Comparison of ENCODE assay signal across 16 mouse cellular contexts in the genomic region with DNA sequence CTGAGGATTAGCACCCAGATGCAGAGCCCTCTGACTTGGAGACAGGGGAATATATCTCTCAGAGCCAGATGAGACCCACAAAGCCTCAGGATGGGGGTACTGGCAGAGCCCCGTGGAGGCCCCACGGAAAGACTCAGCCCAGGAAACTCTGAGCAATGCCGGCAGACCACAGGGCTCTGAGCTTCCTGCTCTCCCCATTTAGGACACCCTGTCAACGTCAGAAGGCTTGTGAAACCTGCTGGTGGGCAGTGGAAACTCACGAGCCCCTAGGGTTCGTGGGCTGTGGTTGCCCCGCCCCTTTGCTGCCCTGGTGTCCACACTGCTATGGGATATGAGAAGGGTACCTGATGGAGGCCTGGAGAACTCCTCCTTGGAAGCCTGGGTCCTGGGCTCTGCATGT. TPM values are rescaled to one million over a fixed set of nuclear protein-coding genes. Genes with fewer than 3 reads are reported as not detected.
DNase-seq lines count a peak whose midpoint lies in the region; ATAC-seq lines count a peak whose summit lies in the region.
"Had no signal": no experiment of that assay in that cellular context is flagged by ENCODE, and none has a peak within 500 bp of the region (broad histone marks: within the 10 kb centered on the region; RNA-seq: fewer than 3 reads in every experiment).

No protein-coding gene starts in this region.

- no peak for ATAC-seq in liver, embryonic 15.5 days (ENCODE audit: insufficient read depth)
- no peak for ATAC-seq in liver, embryonic 12.5 days
- peak; percentile 72 for ATAC-seq in inflammation-experienced regulatory T-cells, adult 6 months
- no peak for ATAC-seq in intestine, embryonic 15.5 days
- ATAC-seq in hindbrain, embryonic 13.5 days (ENCODE audit: low FRiP score) = no peak
- ATAC-seq: intestine, postnatal 0 days; Patski had no signal

- H3K27me3 ChIP-seq in liver, embryonic 15.5 days = no peaks in the 10 kb centered on the region
- peaks cover 38% of the 10 kb centered on the region; the same call in 1 of the 2 replicates for H3K27me3 ChIP-seq in liver, embryonic 12.5 days (replicated peaks)
- H3K27me3 ChIP-seq in intestine, embryonic 15.5 days (replicated peaks) = no peaks in the 10 kb centered on the region
- no peaks in the 10 kb centered on the region for H3K27me3 ChIP-seq in hindbrain, embryonic 13.5 days
- H3K27me3 ChIP-seq: embryonic facial prominence, embryonic 12.5 days; Patski had no signal

- peak overlapping the region; percentile 10; the same call in 1 of the 2 replicates for H3K4me2 ChIP-seq in liver, embryonic 15.5 days
- no peak overlapping the region for H3K4me2 ChIP-seq in liver, embryonic 12.5 days
- H3K4me2 ChIP-seq in intestine, embryonic 15.5 days (replicated peaks) = no peak overlapping the region
- no peak overlapping the region for H3K4me2 ChIP-seq in hindbrain, embryonic 13.5 days
- H3K4me2 ChIP-seq: embryonic facial prominence, embryonic 12.5 days had no signal

- H3K4me1 ChIP-seq in liver, embryonic 15.5 days (replicated peaks) = peaks cover 19% of the 10 kb centered on the region
- H3K4me1 ChIP-seq in liver, embryonic 12.5 days = peaks cover 12% of the 10 kb centered on the region; the same call in 1 of the 2 replicates
- H3K4me1 ChIP-seq in intestine, embryonic 15.5 days (replicated peaks) = peaks cover 17% of the 10 kb centered on the region
- H3K4me1 ChIP-seq in hindbrain, embryonic 13.5 days (replicated peaks) = peaks cover 32% of the 10 kb centered on the region

- no peaks in the 10 kb centered on the region for H3K9me3 ChIP-seq in liver, embryonic 15.5 days (replicated peaks)
- no peaks in the 10 kb centered on the region for H3K9me3 ChIP-seq in liver, embryonic 12.5 days (replicated peaks)
- H3K9me3 ChIP-seq in intestine, embryonic 15.5 days = no peaks in the 10 kb centered on the region
- H3K9me3 ChIP-seq in hindbrain, embryonic 13.5 days = no peaks in the 10 kb centered on the region
- H3K9me3 ChIP-seq: embryonic facial prominence, embryonic 12.5 days; forebrain, embryonic 10.5 days had no signal

- no peak overlapping the region for H3K4me3 ChIP-seq in liver, embryonic 15.5 days (replicated peaks)
- no peak overlapping the region for H3K4me3 ChIP-seq in liver, embryonic 12.5 days
- H3K4me3 ChIP-seq in intestine, embryonic 15.5 days (replicated peaks) = no peak overlapping the region
- H3K4me3 ChIP-seq in hindbrain, embryonic 13.5 days = no peak overlapping the region
- H3K4me3 ChIP-seq: embryonic facial prominence, embryonic 12.5 days; forebrain, embryonic 10.5 days had no signal

- no peaks in the 10 kb centered on the region for H3K36me3 ChIP-seq in liver, embryonic 15.5 days (replicated peaks)
- H3K36me3 ChIP-seq in liver, embryonic 12.5 days = no peaks in the 10 kb centered on the region
- H3K36me3 ChIP-seq in intestine, embryonic 15.5 days = no peaks in the 10 kb centered on the region
- H3K36me3 ChIP-seq in hindbrain, embryonic 13.5 days = no peaks in the 10 kb centered on the region
- H3K36me3 ChIP-seq: embryonic facial prominence, embryonic 12.5 days; forebrain, embryonic 10.5 days had no signal

- WGBS in liver, embryonic 15.5 days (ENCODE audit: insufficient replicate concordance) = 13% methylated on average over 7 of the region's 7 CpGs
- 16% methylated on average over 7 of the region's 7 CpGs for WGBS in liver, embryonic 12.5 days (ENCODE audit: insufficient replicate concordance)
- 48% methylated on average over 7 of the region's 7 CpGs for WGBS in intestine, embryonic 15.5 days
- WGBS in hindbrain, embryonic 13.5 days = 63% methylated on average over 7 of the region's 7 CpGs

- H3K9ac ChIP-seq in liver, embryonic 15.5 days = no peak overlapping the region
- H3K9ac ChIP-seq in liver, embryonic 12.5 days = no peak overlapping the region
- H3K9ac ChIP-seq in intestine, embryonic 15.5 days = no peak overlapping the region
- H3K9ac ChIP-seq in hindbrain, embryonic 13.5 days = no peak overlapping the region
- H3K9ac ChIP-seq: embryonic facial prominence, embryonic 12.5 days had no signal

- peak; percentile 15 for DNase-seq in T-cell, adult 2 months (ENCODE audit: low spot score)
- peak; percentile 38 for DNase-seq in naive thymus-derived CD4-positive, alpha-beta T cell, adult 2 months (ENCODE audit: low read depth)
- DNase-seq: cerebellum, postnatal 14 days; heart, postnatal 36 days; kidney, postnatal 36 days; thymus, adult 18-20 months had no signal

- H3K27ac ChIP-seq in liver, embryonic 15.5 days (replicated peaks) = no peak overlapping the region
- H3K27ac ChIP-seq in liver, embryonic 12.5 days = no peak overlapping the region
- no peak overlapping the region for H3K27ac ChIP-seq in intestine, embryonic 15.5 days
- no peak overlapping the region for H3K27ac ChIP-seq in hindbrain, embryonic 13.5 days
- H3K27ac ChIP-seq: embryonic facial prominence, embryonic 12.5 days; forebrain, embryonic 10.5 days; macrophage had no signal

RNA-seq across cellular contexts. Expression of a gene that starts 24.2 kb away (rescaled TPM):
- polyA plus RNA-seq in liver, embryonic 15.5 days (2015; fragmentation: Nextera tagmentation; extraction: Ambion mirVana) = 0.20 TPM in 1 of 2 replicates, not detected in the other
- not detected in 2 replicates for polyA plus RNA-seq in liver, embryonic 12.5 days (2016; fragmentation: Nextera tagmentation; extraction: Ambion mirVana)
- not detected for polyA plus RNA-seq in inflammation-experienced regulatory T-cells, adult 6 months (2017; shearing (Covaris generic))
- polyA plus RNA-seq in intestine, embryonic 15.5 days (2015; fragmentation: Nextera tagmentation; extraction: Ambion mirVana) = 164 and 180 TPM in 2 replicates
- polyA plus RNA-seq in hindbrain, embryonic 13.5 days (2015; fragmentation: Nextera tagmentation; extraction: Ambion mirVana) = not detected in 2 replicates
- polyA plus RNA-seq: embryonic facial prominence, embryonic 12.5 days; forebrain, embryonic 10.5 days; macrophage; Patski had no signal

RNA-seq across cellular contexts. Expression of a gene that starts 42.8 kb away (rescaled TPM):
- polyA plus RNA-seq in liver, embryonic 15.5 days (2015; fragmentation: Nextera tagmentation; extraction: Ambion mirVana) = 158 and 174 TPM in 2 replicates
- 121 and 124 TPM in 2 replicates for polyA plus RNA-seq in liver, embryonic 12.5 days (2016; fragmentation: Nextera tagmentation; extraction: Ambion mirVana)
- polyA plus RNA-seq in inflammation-experienced regulatory T-cells, adult 6 months (2017; shearing (Covaris generic)) = 1 to 10 TPM in 1 of 3 experiments, not detected in 2; 1.4 TPM
- polyA plus RNA-seq in intestine, embryonic 15.5 days (2015; fragmentation: Nextera tagmentation; extraction: Ambion mirVana) = 173 and 186 TPM in 2 replicates
- 230 and 243 TPM in 2 replicates for polyA plus RNA-seq in hindbrain, embryonic 13.5 days (2015; fragmentation: Nextera tagmentation; extraction: Ambion mirVana)

Comparison
In these comparisons a context has a peak if more than half of its experiments do, and no peak if none do; other contexts are left out.
1. RNA of a gene that starts 24.2 kb away (polyA plus RNA-seq): 164 to 180 TPM in intestine, embryonic 15.5 days; 0.20 TPM in liver, embryonic 15.5 days, not detected in liver, embryonic 12.5 days, not detected in inflammation-experienced regulatory T-cells, adult 6 months and not detected in hindbrain, embryonic 13.5 days; every median in the first group is over 100 times any median in the second.
2. RNA of a gene that starts 42.8 kb away (polyA plus RNA-seq): 230 to 243 TPM in hindbrain, embryonic 13.5 days, 173 to 186 TPM in intestine, embryonic 15.5 days, 158 to 174 TPM in liver, embryonic 15.5 days and 121 to 124 TPM in liver, embryonic 12.5 days; 1.4 TPM in inflammation-experienced regulatory T-cells, adult 6 months; every median in the first group is over 10 times any median in the second.